Mouse (Mus musculus) gastrocnemius, adult 2 months (tissue): ENCODE measurements around the gene Adck1. TPM values are rescaled to one million over a fixed set of nuclear protein-coding genes. Genes with fewer than 3 reads are reported as not detected.
A peak's percentile ranks its signal among the peaks of the same experiment; 100 is the strongest.
"Not testable (repeated sequence)": the region's sequence is repeated elsewhere in the genome, so short reads cannot be mapped to it uniquely, and the experiment has no call there.

Experiments
- DNase-seq: peaks from one replicate; pipeline ENCODE4 v3.0.0; 2022
- H3K27ac ChIP-seq: fragments of 200-600 bp; 2 replicates; pipeline ENCODE4 v1.8.1; 2022; ENCODE audit warnings: mild to moderate bottlenecking
- H3K4me3 ChIP-seq: fragments of 200-600 bp; 2 replicates; pipeline ENCODE4 v1.8.1; 2022; ENCODE audit warnings: mild to moderate bottlenecking, moderate library complexity
- CTCF ChIP-seq: fragments of 200-600 bp; IDR thresholded peaks from 2 replicates; pipeline ENCODE4 v1.8.1; 2022; ENCODE audit warnings: antibody characterized with exemption, mild to moderate bottlenecking, moderate library complexity
- intact Hi-C: fragments of 180-260 bp; cut with DNase I; formaldehyde crosslinking; loops from one replicate; pipeline ENCODE4 v1.15.1; 2025
- long read RNA-seq, 2 experiments: library from polyadenylated mRNA; stranded (forward); transcript quantifications; one replicate each; pipeline ENCODE4 v2.0.0; 2021
- total RNA-seq, 2 experiments: library from RNA; stranded (reverse); gene quantifications; 2 replicates each; pipeline ENCODE4 v1.2.3; 2021

The Adck1 gene
- total RNA-seq = 10 to 100 TPM; 15.0 to 21.3 TPM
- long read RNA-seq, experiment 1, transcript Adck1-202 (11 exons, 2,199 nt) = major isoform, 35 of 64 reads
- long read RNA-seq, experiment 1, transcript Adck1-201 (11 exons, 2,158 nt) = minor isoform, 9 of 64 reads
- long read RNA-seq, experiment 1, partial matches to known transcripts = 2 of 64 reads
- long read RNA-seq, experiment 1, other reads (novel, unspliced or antisense) = 14 of 64 reads
- long read RNA-seq, experiment 2, transcript Adck1-202 (11 exons, 2,199 nt) = major isoform, 46 of 80 reads
- long read RNA-seq, experiment 2, partial matches to known transcripts = 4 of 80 reads
- long read RNA-seq, experiment 2, other reads (novel, unspliced or antisense) = 25 of 80 reads

DNA sequence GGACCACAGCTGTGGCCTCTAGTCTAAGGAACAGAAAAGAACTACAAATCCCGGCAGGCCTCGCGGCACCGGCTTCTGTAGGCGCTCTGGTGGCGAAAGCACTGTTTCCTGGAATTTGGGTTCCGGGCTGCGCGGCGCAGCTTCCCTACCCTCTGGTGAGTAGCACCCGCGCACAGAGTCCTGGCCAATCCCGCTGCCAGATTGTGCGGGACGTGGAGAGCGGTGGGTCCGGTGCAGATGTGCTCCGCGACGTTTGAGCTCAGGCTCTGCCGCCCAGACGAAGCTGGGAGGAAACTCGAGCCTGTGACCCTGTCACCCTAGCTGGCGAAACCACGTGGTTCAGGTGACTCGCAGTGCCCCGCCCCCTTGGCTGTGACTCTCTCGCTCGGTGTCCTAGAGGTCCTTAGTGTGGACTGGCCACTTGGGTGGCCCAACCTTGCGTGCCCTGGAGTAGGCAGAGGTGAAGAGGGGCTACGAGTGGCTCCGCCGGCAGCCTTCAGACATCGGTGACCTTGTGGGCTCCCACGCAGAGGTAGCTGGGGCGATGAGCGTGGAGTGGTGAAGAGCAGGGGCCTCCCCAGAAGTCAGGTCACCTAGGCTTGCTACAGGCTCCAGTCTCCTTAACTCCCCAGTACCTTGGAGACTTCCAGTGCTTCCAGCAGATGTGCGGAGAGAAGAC is at the start of gene Adck1:
Gene Adck1, plus strand, starts transcription at position 114 of the 679 bp plus-strand sequence.
- DNase-seq = peak; percentile 95
- peak within 1 kb of the TSS; percentile 96 for H3K27ac ChIP-seq
- peak within 1 kb of the TSS; percentile 96 for H3K4me3 ChIP-seq
- intact Hi-C loops = no loop called here
- no peak for TF ChIP-seq CTCF

DNA sequence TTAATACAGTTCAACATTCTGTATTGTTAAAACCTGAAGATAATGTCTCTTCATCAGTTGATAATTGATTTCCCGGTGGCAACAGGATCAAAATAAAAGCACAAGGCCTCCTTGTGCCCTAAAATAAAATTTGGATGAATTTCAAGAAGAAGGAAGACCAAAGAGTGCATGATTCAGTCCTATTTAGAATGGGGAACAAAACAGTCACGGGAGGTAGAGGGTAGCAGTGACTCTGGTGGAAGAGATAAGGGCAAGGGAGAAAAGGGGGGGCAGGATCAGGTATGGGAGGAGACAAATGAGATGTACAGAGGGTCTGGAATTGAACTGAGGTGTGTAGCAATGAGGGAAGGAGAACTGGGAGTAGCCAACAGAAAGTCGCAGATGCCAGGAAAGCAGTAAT is 45.8 kb upstream of the Adck1 start:
- intact Hi-C loops = no loop called here
- no peak for TF ChIP-seq CTCF
- H3K4me3 ChIP-seq = no peak overlapping the region
- no peak overlapping the region for H3K27ac ChIP-seq
- no peak for DNase-seq

DNA sequence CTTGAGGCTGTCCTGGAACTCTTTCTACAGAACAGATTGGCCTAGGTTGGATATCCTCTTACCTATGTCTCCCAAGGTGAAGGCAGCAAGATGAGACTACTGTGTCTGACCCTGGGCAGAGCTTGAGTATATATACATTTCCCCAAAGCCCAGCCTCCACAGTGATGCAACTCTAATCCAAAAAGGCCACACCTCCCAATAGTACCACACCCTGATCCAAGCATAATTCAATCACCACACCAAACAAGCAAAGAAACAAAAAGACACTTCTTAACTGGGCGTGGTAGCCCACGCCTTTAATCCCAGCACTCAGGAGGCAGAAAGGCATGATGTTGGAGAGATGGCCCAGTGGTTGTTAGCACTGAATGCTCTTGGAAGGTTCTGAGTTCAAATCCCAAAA is 36.4 kb upstream of the Adck1 start, which contains the start of gene Gm5039:
Gene Gm5039, minus strand, starts transcription at position 101 of the 400 bp plus-strand sequence.
- intact Hi-C loops, H3K4me3 ChIP-seq, H3K27ac ChIP-seq, DNase-seq: not testable (repeated sequence)

DNA sequence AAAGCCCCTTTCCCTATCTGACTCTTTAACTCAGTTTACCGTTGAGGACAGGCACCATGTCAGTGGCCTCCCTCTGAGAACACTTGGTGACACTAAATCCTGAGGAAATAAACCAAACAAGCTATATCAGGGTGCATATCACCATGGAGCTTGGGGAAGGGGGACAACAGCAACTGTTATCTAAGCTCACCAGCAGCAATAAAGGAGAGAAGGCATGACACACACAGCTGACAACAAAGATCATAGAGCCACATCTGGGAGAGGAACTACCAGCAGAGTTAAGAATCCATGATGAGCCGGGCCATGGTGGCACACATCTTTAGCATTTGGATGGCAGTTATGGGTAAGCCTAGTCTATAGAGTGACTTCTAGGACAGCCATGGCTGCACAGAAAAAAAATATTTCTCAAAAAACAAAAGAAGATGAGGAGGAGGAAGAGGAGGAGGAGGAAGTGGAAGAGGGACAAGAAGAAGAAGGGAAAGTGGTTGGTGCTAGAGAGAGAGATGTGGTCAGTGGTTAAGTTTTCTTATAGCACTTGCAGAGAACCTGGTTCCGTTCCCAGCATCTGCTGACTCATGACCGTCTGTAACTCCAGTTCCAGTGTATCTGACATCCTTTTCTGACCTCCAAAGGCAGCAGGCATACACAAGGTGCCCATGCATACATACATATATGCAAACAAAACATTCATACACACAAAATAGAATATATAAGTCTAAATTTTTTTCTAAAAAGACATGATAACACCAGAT is 23.5 kb upstream of the Adck1 start:
- H3K27ac ChIP-seq, intact Hi-C loops, H3K4me3 ChIP-seq, DNase-seq: not testable (repeated sequence)

DNA sequence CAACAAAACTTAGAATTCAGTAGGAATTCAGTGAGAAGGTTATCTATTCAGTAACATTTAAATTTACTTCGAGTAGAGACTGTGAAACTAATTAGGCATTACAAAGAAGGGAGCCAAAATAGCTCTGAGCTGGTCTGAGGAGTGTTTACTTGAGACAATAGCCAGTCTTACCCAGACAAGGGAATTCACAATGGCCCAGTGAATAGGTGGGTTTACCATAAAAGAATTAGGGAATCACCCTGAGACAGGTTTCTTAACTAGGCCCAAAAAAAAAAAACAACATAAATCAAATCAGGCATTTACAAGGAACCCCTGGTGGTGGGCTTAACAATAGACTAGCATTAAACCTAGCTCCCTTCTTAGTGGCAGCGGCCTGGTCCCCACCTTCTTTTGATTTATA is 19.1 kb upstream of the Adck1 start:
- intact Hi-C loops, DNase-seq: not testable (repeated sequence)

DNA sequence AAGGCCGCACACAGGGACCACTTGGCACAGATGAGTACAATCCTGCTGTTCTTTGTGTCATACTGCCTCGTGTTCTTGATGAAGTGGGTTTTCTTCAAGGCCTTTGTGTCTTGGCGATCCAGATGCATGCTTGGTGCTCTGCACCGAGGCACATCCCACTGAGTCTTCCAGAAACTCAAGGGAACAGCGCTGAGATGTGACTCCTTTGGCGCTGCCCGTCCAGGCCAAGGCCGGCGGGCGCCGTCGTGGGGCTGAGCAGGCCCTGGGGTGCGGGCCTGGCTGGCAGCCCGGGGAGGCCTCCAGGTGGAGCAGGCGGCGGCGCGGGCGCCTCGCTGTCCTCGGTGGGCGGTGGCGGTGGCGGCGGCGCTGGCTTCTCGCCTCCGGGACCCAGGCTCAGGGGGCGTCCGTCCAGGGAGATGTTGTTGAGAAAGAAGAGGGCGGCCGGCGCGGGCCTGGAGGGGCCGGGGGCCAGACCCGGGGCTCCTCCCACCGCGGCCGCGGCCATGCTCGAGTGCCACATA is 6.1 kb upstream of the Adck1 start:
- DNase-seq = no peak
- H3K4me3 ChIP-seq = peak overlapping the region; percentile 38
- no peak for TF ChIP-seq CTCF

More for the DNA sequence above, 19.1 kb upstream of the Adck1 start:
- not testable (repeated sequence) for H3K4me3 ChIP-seq, H3K27ac ChIP-seq

DNA sequence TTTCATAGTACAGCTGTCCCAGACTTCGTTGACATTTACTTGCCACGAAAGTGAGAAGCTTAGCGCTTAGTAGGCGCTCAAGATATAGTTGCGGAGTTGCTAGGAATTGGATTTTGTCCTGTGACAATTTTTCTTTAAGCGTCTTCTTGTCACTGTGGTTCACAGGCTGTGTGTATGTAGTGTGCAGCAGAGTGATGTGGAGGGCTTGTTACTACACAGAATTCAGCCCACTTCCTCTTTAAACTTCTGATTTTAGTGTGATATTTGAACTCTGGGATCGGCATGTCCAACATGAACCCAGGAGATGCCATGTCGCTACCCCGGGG is 729 bp downstream of the Adck1 start:
- intact Hi-C loops = no loop called here
- TF ChIP-seq CTCF = no peak
- H3K27ac ChIP-seq = peak overlapping the region; percentile 96

More for the DNA sequence above, 6.1 kb upstream of the Adck1 start:
- H3K27ac ChIP-seq = no peak overlapping the region
- intact Hi-C loops = no loop called here

DNA sequence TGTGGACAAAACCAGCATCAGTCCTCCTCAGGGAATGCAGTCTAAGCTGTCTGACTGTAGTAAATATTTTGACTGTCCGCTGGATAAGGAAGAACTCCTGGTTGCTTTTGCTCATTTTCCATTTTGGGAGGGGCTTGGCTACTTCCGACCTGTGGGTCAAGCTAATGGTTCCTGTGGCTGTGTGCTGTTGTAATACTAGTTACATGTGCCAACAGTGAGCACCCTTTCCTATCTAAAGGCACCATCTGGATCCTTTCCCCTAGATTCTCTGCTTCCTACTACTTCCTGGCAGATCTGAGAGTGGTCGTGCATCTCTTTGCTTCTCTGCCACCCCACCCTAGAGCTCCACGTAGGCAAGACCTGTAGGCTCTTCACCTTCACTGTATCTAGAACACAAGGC is 7.3 kb downstream of the Adck1 start:
- no peak for TF ChIP-seq CTCF
- intact Hi-C loops = no loop called here
- DNase-seq = no peak
- Histone ChIP-seq H3K27ac (no peak overlapping the region), H3K4me3 (no peak overlapping the region)

More for the DNA sequence above, 729 bp downstream of the Adck1 start:
- peak overlapping the region; percentile 96 for H3K4me3 ChIP-seq
- DNase-seq = no peak

DNA sequence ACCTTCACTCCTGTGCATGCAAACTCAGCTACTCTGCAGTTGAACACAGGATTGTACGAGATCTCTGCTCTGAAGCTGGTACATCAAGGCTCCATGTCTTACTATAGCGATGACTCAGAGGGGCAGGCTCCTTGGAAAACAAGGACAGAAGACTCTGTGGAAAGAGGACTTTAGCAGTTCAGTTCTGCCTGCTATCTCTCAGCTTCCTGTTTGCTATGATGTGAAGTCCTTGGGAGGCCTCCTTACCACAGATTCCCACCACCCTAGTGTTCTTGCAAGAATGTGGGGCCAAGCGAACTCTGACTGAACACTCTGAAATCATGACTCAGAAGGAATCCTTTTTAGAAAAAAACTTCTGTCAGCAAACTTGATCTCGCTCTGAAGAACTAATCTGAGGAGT is 8.3 kb downstream of the Adck1 start:
- Histone ChIP-seq H3K27ac (no peak overlapping the region), H3K4me3 (no peak overlapping the region)
- TF ChIP-seq CTCF = no peak
- intact Hi-C loops = no loop called here
- no peak for DNase-seq

DNA sequence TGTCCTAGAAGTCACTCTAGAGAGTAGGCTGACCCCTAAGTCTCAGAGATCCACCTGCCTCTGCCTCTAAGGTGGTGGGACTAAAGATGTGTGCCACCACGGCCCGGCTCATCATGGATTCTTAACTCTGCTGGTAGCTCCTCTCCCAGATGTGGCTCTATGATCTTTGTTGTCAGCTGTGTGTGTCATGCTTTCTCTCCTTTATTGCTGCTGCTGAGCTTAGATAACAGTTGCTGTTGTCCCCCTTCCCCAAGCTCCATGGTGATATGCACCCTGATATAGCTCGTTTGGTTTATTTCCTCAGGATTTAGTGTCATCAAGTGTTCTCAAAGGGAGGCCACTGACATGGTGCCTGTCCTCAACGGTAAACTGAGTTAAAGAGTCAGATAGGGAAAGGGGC is 9.3 kb downstream of the Adck1 start:
- H3K4me3 ChIP-seq, DNase-seq, intact Hi-C loops, H3K27ac ChIP-seq: not testable (repeated sequence)

DNA sequence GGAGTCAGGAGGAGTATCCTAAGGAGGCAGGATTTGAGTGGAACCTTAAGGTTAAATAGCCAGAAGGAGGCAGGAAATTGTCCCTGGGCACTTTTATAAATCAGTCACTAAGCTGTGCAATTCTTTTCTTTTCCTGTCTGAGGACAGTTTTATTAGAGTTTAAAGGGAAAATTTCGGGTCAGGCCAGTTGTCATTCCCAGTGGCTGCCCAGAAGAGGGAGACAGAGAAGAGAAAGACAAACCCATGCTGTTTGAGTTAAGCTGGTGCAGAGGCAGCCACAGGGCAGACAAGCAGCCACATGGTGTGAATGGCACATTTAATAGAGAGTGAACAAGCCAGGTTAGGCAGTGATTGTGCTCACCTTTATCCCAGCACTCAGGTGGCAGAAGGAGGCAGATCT is 10.0 kb downstream of the Adck1 start:
- H3K27ac ChIP-seq, H3K4me3 ChIP-seq, DNase-seq, intact Hi-C loops: not testable (repeated sequence)

DNA sequence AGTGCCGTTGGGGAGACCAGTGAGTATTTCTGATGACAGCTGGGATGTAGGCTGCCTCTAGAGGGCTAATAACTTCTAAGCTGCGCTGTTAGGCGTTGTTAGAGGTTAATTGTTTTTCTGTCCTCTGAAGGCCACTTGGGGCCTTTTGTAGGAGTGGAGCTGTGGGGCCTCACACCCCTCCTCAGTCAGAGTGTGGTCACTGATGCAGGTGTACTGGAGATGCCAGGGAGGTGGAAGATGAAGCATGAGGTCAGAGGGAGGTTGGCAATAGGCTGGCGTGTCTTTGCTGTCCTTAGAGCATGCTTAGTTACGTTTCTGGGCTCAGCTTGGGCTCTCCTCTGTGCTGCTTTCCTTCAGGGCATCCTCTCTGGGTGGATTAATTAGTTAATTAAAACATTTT is 11.7 kb downstream of the Adck1 start:
- Histone ChIP-seq H3K27ac (no peak overlapping the region), H3K4me3 (no peak overlapping the region)
- TF ChIP-seq CTCF = no peak
- no peak for DNase-seq
- intact Hi-C loops = no loop called here

DNA sequence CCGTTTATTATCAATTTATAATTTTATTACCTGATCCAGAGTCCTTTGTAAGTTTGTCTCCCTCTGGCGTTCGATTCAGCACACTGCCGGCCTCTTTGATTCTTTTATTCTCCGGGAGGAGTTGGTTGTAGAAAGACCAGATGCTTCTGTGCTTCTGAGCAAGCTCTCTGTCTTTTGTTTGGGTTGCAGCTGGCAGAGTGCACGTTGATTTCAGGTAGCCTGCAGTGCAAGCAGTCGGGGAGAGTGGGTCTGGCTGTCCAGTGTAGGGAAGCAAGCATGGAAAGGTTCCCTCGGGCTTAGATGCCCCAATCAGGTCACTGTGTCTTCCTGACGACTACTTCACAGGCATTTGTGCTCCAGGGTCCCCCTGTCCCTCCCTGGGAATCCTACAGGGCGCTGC is 16.5 kb downstream of the Adck1 start:
- DNase-seq = no peak
- H3K4me3 ChIP-seq = no peak overlapping the region
- intact Hi-C loops = no loop called here
- no peak overlapping the region for H3K27ac ChIP-seq
- TF ChIP-seq CTCF = peak; percentile 61
